Mouse (Mus musculus): ENCODE data around the gene Ucp2.

DNA sequence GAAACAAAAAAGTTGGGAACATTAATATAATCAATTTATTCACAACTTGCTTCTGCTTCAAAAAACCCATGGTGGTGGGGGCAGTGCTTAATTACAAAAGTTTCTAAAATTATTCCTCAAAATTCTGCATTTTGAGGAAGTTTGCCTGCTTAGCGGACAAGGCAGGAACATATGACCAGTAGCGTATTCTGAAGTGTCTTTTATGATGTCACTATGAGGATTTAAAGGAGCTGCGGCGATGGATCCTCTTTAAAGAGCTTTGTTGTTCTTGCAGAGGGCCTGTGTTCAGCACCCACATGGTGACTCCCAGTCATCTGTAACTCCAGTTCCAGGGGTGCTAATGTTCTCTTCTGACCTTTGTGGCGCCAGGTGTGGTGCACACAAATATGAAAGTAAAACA is 37.6 kb downstream of the Ucp2 start:
- TF ChIP-seq HCFC1 (IDR thresholded peaks at IDR 0.05; ENCODE audit: borderline replicate concordance, insufficient read depth, low read length) (no peak), CHD2 (IDR thresholded peaks at IDR 0.05; ENCODE audit: low read depth, low read length) (no peak), MAFK (IDR thresholded peaks at IDR 0.05; ENCODE audit: insufficient read depth, low read depth, low read length) (no peak), ZC3H11A (IDR thresholded peaks at IDR 0.05; ENCODE audit: borderline replicate concordance, low read depth, low read length) (no peak)

Measured in ES-E14 (cell line).